Mouse (Mus musculus): ENCODE data around the gene Selenon. TPM values are rescaled to one million over a fixed set of nuclear protein-coding genes. Genes with fewer than 3 reads are reported as not detected.
"Not testable (repeated sequence)": the region's sequence is repeated elsewhere in the genome, so short reads cannot be mapped to it uniquely, and the experiment has no call there.

Gene Selenon
- total RNA-seq, 2 experiments from 2014 or later, result 4.9 to 6.1 TPM

- intact Hi-C loops (cut with DNase I), result no loop called here
- DNase-seq, result peak in 1 of 2 experiments; percentile 30
Measured at GRCm38 (mm10) chr4:134516981-134517380, 35.0 kb downstream of the Selenon start.

- intact Hi-C loops (cut with DNase I), result no loop called here
- no peak for DNase-seq
Measured at GRCm38 (mm10) chr4:134515614-134516013, 36.4 kb downstream of the Selenon start.

GRCm38 (mm10) chr4:134514309-134514930 lies 37.5 kb downstream of the Selenon start:
- intact Hi-C loops (cut with DNase I), result no loop called here
- no peak for DNase-seq

GRCm38 (mm10) chr4:134512798-134513197 lies 39.2 kb downstream of the Selenon start:
- DNase-seq, result peak; percentile 47 to 73

DNA sequence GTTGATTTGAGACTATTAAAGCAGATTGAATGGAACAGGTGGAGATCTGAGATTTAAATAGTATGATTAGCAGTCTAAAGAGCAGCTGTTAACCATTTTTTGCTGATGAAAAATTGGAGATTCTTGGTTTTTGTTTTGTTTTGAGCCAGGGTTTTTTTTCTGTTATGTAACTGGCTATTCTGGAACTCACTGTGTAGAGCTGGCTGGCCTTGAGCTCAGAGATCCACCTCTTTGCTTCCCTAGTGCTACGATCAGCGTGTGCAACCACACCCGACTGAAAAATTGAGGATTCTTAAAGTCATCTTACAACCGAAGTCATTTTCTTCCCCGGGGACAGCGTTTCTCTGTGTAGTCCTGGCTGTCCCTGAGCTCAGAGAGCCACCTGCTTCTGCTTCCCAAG lies 40.2 kb downstream of the Selenon start:
- no peak for DNase-seq
- intact Hi-C loops (cut with DNase I), result no loop called here

More at GRCm38 (mm10) chr4:134512798-134513197, 39.2 kb downstream of the Selenon start:
- intact Hi-C loops (cut with DNase I), result no loop called here

GRCm38 (mm10) chr4:134510845-134511411 lies 41.0 kb downstream of the Selenon start, which contains the start of gene Aunip:
Gene Aunip (plus strand): TSS chr4:134510999.
- intact Hi-C loops (cut with DNase I), result no loop called here
- peak; percentile 82 to 90 for DNase-seq

- intact Hi-C loops (cut with DNase I), result no loop called here
- no peak for DNase-seq
Measured at GRCm38 (mm10) chr4:134510396-134510795, 41.6 kb downstream of the Selenon start.

DNA sequence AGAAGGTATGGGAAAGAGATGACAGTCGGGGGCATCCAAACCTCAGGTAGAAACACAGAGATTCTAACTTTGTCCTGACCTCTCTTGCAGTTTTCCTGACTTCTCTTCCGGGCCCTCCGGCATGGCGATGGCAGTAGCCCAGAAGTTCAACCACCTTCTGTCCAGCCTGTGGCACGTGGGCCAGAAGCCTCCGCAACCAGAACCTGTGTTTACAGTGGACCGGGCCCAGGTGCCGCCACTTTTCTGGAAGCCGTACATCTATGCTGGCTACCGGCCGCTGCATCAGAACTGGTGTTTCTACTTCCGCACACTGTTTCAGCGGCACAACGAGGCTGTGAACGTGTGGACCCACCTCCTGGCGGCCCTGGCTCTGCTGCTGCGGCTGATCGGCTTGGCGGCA lies 45.3 kb downstream of the Selenon start:
- intact Hi-C loops (cut with DNase I), result no loop called here
- no peak for DNase-seq

DNA sequence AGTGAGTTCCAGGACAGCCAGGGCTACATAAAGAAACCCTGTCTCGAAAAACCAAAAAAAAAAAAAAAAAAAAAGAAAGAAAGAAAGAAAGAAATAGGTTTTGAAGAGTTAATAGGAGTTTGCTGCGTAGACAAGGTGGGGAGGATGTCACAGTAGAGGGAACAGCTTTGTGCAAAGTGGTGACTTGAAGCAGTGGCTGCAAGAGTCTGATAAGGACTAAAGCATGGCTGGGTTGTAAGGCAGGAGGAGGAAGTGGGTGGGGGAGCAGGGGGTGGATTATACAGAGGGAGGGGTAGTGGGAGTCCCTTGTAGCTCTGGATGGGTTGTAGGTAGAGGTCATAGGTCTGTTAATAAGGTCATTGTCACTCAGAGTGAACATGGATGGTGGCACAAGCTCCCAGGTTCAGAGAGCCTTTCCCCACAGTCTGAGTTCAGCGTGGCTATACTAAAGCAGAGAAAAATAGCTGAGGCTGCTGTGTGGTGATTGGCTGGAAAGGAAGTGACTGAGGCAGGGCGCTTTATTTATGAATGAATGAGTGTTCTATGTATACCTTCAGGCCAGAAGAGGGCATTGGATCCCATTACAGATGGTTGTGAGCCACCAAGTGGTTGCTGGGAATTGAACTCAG lies 45.9 kb downstream of the Selenon start:
- DNase-seq, result no peak
- intact Hi-C loops (cut with DNase I), result no loop called here

GRCm38 (mm10) chr4:134505303-134505789 lies 46.6 kb downstream of the Selenon start:
- intact Hi-C loops (cut with DNase I), result no loop called here
- DNase-seq, result no peak

- intact Hi-C loops (cut with DNase I), result no loop called here
- DNase-seq, result no peak
Measured at GRCm38 (mm10) chr4:134503686-134504357, 48.1 kb downstream of the Selenon start.

DNA sequence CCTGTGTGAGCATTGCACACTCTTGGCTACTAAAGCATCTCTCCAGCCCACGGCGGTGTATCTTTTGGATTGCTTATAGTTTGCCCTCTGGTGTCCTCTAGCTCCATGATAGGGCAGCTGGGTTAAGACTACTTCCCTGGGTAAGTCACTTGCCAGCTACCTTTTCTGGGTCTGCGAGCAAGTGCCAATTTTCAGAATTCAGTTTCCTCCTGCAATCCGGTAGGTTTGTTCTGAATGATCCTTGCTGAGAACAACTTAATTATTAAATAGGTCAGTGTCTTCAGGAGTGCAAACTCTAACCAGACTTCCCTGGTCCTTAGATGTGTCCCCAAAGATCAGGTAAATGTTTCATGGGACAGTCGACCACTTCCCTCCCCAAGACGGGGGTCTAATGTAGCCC lies 50.9 kb downstream of the Selenon start:
- intact Hi-C loops (cut with DNase I), result no loop called here
- DNase-seq, result no peak

- intact Hi-C loops (cut with DNase I), result not testable (repeated sequence)
Measured at GRCm38 (mm10) chr4:134498983-134499382, 53.0 kb downstream of the Selenon start.

GRCm38 (mm10) chr4:134497986-134498731 lies 53.8 kb downstream of the Selenon start:
- intact Hi-C loops (cut with DNase I), result no loop called here
- no peak for DNase-seq

More at GRCm38 (mm10) chr4:134498983-134499382, 53.0 kb downstream of the Selenon start:
- DNase-seq, result not testable (repeated sequence)

DNA sequence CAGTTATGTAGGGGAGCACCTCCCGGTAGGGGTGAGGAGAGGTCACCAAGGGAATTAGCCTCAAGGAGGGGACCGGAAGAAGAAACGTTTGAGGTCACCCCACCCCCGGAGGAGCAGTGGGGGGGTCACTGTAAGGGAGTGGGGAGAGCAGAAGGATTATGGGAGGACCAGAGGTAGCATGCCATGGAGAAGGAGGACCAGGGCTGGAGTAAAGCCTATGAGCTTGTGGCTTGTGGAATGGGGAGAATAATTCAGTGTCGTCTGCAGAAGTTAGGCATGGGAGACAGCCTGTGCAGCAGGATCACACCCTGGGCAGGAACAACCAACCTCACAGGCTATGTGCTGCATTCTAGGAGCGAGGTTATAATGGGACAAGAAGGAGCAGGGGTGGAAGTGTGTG lies 54.7 kb downstream of the Selenon start:
- intact Hi-C loops (cut with DNase I), result no loop called here
- DNase-seq, result no peak

DNA sequence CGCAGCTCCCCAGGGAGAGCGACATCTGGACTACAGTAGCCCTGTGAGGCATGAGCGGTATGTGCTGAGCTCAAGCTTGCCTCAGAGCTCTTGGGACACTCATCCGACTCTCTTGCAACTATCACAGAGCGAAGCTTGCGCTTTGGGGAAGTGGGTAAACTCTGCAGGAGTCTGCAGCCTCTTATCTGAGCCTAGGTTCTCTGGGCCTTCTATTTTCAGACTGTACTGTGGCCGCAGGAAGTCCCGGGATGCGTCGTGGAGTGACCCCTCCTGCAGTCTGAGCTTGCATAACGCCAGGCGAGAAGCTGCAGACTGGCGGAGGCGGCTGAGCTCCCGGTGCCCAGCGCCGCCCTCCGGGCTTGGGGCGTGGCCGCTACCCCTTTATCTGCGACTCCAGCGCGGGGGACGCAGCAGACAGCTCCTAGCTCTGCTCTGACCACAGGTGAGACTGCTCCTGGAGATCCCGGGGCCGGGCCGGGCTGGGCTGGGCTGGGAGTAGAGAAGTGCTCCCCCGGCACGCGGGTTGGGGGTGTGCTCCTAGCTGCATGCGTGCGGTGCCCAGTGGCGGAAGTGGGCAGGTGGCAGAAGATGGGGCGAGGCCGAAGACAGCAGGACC lies 55.3 kb downstream of the Selenon start, which contains the start of gene Paqr7:
Gene Paqr7, plus strand, starts transcription at position 103 of the 616 bp plus-strand sequence.
- intact Hi-C loops (cut with DNase I), result no loop called here

GRCm38 (mm10) chr4:134495546-134495923 lies 56.4 kb downstream of the Selenon start:
- intact Hi-C loops (cut with DNase I), result no loop called here
- DNase-seq, result no peak

More for the DNA sequence above, 55.3 kb downstream of the Selenon start, which contains the start of gene Paqr7:
- DNase-seq, result peak; percentile 64 to 70

GRCm38 (mm10) chr4:134494780-134495545 lies 57.0 kb downstream of the Selenon start:
- intact Hi-C loops (cut with DNase I), result no loop called here

DNA sequence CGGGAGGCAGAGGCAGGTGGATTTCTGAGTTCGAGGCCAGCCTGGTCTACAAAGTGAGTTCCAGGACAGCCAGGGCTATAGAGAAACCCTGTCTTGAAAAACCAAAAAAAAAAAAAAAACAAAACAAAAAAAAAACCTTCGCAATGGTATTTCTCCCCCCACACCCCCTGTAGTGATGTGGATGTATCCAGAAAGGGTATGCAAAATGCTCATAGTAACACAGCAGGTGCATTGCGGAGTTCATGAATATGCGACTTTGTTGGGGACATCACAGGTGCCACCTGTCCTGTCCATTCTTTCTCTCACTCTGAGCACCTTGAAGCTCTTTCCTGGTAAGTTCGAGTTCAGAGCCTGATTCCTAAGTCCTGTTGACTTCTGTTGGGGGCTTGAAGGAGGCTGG lies 57.8 kb downstream of the Selenon start:
- intact Hi-C loops (cut with DNase I), result not testable (repeated sequence)

More at GRCm38 (mm10) chr4:134494780-134495545, 57.0 kb downstream of the Selenon start:
- no peak for DNase-seq

More for the DNA sequence above, 57.8 kb downstream of the Selenon start:
- not testable (repeated sequence) for DNase-seq
